Comparison of ENCODE assay signal across 22 mouse cellular contexts in the genomic region with DNA sequence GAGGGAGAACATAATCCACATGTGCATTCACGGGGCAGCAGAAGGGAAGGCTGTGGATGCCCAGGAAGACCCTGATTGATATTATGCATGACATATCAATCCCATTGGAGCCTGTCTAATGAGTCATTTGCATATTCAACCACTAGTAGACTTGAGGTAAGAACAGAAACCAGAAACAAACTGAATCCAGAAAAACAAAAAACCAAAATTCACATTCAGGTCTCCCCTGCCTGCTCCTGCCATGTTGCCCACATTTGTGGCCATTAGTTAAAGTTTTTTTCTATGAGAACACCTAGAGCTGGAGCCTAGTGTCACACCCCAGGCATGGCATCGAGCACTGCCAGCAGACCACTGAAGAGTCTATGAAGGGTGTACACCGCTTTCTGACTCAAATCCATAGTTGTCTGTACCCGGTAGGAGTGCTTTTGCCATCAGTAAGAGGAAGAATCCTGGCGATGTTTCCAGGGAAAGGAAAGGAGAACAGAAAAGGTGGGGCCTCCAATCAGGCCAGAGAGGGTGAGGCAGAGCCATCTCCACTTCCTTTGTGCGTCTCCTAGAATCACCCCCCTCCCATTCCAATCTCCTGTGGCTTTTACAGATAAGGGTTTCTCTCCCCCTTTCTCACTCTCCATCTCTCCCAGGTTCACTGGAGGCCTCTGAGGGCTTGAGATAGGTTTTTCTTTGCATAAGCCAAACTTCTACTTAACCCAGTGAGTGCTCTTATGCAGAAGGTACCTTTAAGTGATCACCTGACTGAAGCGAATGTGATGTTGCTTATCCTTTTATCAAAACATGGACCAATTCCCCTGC. TPM values are rescaled to one million over a fixed set of nuclear protein-coding genes. Genes with fewer than 3 reads are reported as not detected.
DNase-seq lines count a peak whose midpoint lies in the region; ATAC-seq and TF ChIP-seq lines count a peak whose summit lies in the region.
"Had no signal": no experiment of that assay in that cellular context is flagged by ENCODE, and none has a peak within 500 bp of the region (broad histone marks: within the 10 kb centered on the region; RNA-seq: fewer than 3 reads in every experiment).

No protein-coding gene starts in this region.

- no peak overlapping the region for H3K4me3 ChIP-seq in heart, postnatal 0 days (ENCODE audit: low read depth, low read length)
- no peak overlapping the region for H3K4me3 ChIP-seq in liver, embryonic 12.5 days
- H3K4me3 ChIP-seq: embryonic facial prominence, embryonic 12.5 days; forebrain, embryonic 15.5 days; left cerebral cortex, adult 2 months; limb, embryonic 12.5 days; neural tube, embryonic 13.5 days had no signal

- H3K27me3 ChIP-seq in heart, postnatal 0 days (ENCODE audit: control insufficient read depth, insufficient read depth, low read length), result no peaks in the 10 kb centered on the region
- H3K27me3 ChIP-seq in liver, embryonic 12.5 days (replicated peaks), result peaks cover 27% of the 10 kb centered on the region; the same call in 1 of the 2 replicates
- H3K27me3 ChIP-seq in splenic B cell, adult 2 months (ENCODE audit: control insufficient read depth, insufficient read depth, low read length, poor library complexity, severe bottlenecking), result no peaks in the 10 kb centered on the region
- H3K27me3 ChIP-seq: embryonic facial prominence, embryonic 12.5 days; forebrain, embryonic 15.5 days; limb, embryonic 12.5 days; neural tube, embryonic 13.5 days had no signal

- TF ChIP-seq CTCF in heart, postnatal 0 days (IDR thresholded peaks at IDR 0.05; ENCODE audit: low read depth), result no peak

- no peak overlapping the region for H3K9ac ChIP-seq in heart, postnatal 0 days (replicated peaks; ENCODE audit: low read depth, low read length)
- no peak overlapping the region for H3K9ac ChIP-seq in liver, embryonic 12.5 days
- H3K9ac ChIP-seq: embryonic facial prominence, embryonic 12.5 days; forebrain, embryonic 15.5 days; hindbrain, embryonic 14.5 days; limb, embryonic 12.5 days; lung, embryonic 14.5 days; neural tube, embryonic 13.5 days had no signal

- TF ChIP-seq EP300 in heart, postnatal 0 days (IDR thresholded peaks at IDR 0.05; ENCODE audit: low read depth), result no peak

- no peak overlapping the region for H3K4me2 ChIP-seq in heart, postnatal 0 days (ENCODE audit: low read depth, low read length)
- H3K4me2 ChIP-seq in liver, embryonic 12.5 days, result no peak overlapping the region
- H3K4me2 ChIP-seq: embryonic facial prominence, embryonic 12.5 days; forebrain, embryonic 15.5 days; hindbrain, embryonic 14.5 days; limb, embryonic 12.5 days; lung, embryonic 14.5 days; neural tube, embryonic 13.5 days had no signal

- no peaks in the 10 kb centered on the region for H3K36me3 ChIP-seq in heart, postnatal 0 days (replicated peaks; ENCODE audit: control insufficient read depth, insufficient read depth, low read length)
- H3K36me3 ChIP-seq in liver, embryonic 12.5 days, result no peaks in the 10 kb centered on the region
- H3K36me3 ChIP-seq in splenic B cell, adult 2 months (ENCODE audit: control insufficient read depth, insufficient read depth, low read length, poor library complexity, severe bottlenecking), result no peaks in the 10 kb centered on the region
- H3K36me3 ChIP-seq: embryonic facial prominence, embryonic 12.5 days; forebrain, embryonic 15.5 days; neural tube, embryonic 13.5 days had no signal

- intact Hi-C loops in heart, postnatal 25 days (cut with DNase I), result no loop called here

- ATAC-seq in heart, postnatal 0 days (ENCODE audit: insufficient read depth, low read depth), result no peak
- ATAC-seq in liver, embryonic 12.5 days, result peak; percentile 45; the same call in 1 of the 2 replicates
- ATAC-seq in megakaryocyte-erythroid progenitor cell, adult 5-6 weeks (replicated peaks; ENCODE audit: low FRiP score, low TSS enrichment, poor library complexity, severe bottlenecking), result no peak
- ATAC-seq: forebrain, embryonic 15.5 days had no signal

- no peaks in the 10 kb centered on the region for H3K9me3 ChIP-seq in heart, postnatal 0 days (replicated peaks; ENCODE audit: control insufficient read depth, low read length)
- no peaks in the 10 kb centered on the region for H3K9me3 ChIP-seq in liver, embryonic 12.5 days (replicated peaks)
- H3K9me3 ChIP-seq: embryonic facial prominence, embryonic 12.5 days; forebrain, embryonic 15.5 days; limb, embryonic 12.5 days; neural tube, embryonic 13.5 days had no signal

- DNase-seq in heart, postnatal 0 days (ENCODE audit: low spot score), result no peak
- DNase-seq in heart, postnatal 25 days (ENCODE audit: low spot score), result no peak
- DNase-seq in thymus, postnatal 4 days, result peak; percentile 32
- DNase-seq in thymus, postnatal 36 days, result no peak
- peak; percentile 59 for DNase-seq in splenic B cell, adult 2 months (ENCODE audit: low read depth, low spot score)
- DNase-seq in neural tube, embryonic 10.5 days (ENCODE audit: extremely low spot score, low spot score), result no peak
- DNase-seq: adrenal gland, postnatal 10 days; cerebellum, adult 2 months; heart, postnatal 10 days; kidney, adult 11 months; kidney, postnatal 14 days; lung, embryonic 14.5 days; right cerebral cortex, postnatal 25 days had no signal

- H3K27ac ChIP-seq in heart, postnatal 0 days (ENCODE audit: low read depth), result peak overlapping the region; percentile 5; the same call in 1 of the 2 replicates
- H3K27ac ChIP-seq in liver, embryonic 12.5 days, result no peak overlapping the region
- H3K27ac ChIP-seq: embryonic facial prominence, embryonic 12.5 days; forebrain, embryonic 15.5 days; hindbrain, embryonic 14.5 days; left cerebral cortex, adult 2 months; limb, embryonic 12.5 days; neural tube, embryonic 13.5 days had no signal

- H3K4me1 ChIP-seq in heart, postnatal 0 days (ENCODE audit: control insufficient read depth, insufficient read depth), result no peaks in the 10 kb centered on the region; the same call in 1 of the 2 replicates
- H3K4me1 ChIP-seq in liver, embryonic 12.5 days, result peaks cover 69% of the 10 kb centered on the region
- H3K4me1 ChIP-seq: forebrain, embryonic 15.5 days had no signal

- 63% methylated on average over 7 of the region's 7 CpGs for WGBS in heart, postnatal 0 days
- WGBS in liver, embryonic 12.5 days (ENCODE audit: insufficient replicate concordance), result 27% methylated on average over 7 of the region's 7 CpGs

RNA-seq across cellular contexts. Expression of gene Fli1, which starts 32.0 kb away (rescaled TPM):
- 25.9 and 29.5 TPM in 2 replicates for total RNA-seq in heart, postnatal 0 days (2014; rRNA removed; ENCODE audit: low replicate concordance)
- polyA plus RNA-seq in heart, postnatal 0 days (2015; fragmentation: Nextera tagmentation; extraction: Ambion mirVana), result 19.0 and 19.2 TPM in 2 replicates
- 10 to 100 TPM; 26.4 to 28.2 TPM for total RNA-seq in heart, postnatal 25 days (2021)
- polyA plus RNA-seq in liver, embryonic 12.5 days (2016; fragmentation: Nextera tagmentation; extraction: Ambion mirVana), result 15.3 and 16.2 TPM in 2 replicates
- total RNA-seq in megakaryocyte-erythroid progenitor cell, adult 5-6 weeks (2014; fragmentation: Nextera tagmentation), result 8.9 and 18.6 TPM in 2 replicates
- total RNA-seq in megakaryocyte-erythroid progenitor cell, adult 5-6 weeks (2017), result 17.7 and 38.1 TPM in 2 replicates
- polyA plus RNA-seq: C2C12 had no signal

Comparison
In these comparisons a context has a peak if more than half of its experiments do, and no peak if none do; other contexts are left out.
1. DNase-seq: peak in thymus, postnatal 4 days (single experiment) and splenic B cell, adult 2 months (single experiment); none in heart, postnatal 0 days (single experiment), heart, postnatal 25 days (single experiment), thymus, postnatal 36 days (0 of 2) and neural tube, embryonic 10.5 days (single experiment).